Comparison of ENCODE assay signal across 9 mouse cellular contexts in the genomic region with DNA sequence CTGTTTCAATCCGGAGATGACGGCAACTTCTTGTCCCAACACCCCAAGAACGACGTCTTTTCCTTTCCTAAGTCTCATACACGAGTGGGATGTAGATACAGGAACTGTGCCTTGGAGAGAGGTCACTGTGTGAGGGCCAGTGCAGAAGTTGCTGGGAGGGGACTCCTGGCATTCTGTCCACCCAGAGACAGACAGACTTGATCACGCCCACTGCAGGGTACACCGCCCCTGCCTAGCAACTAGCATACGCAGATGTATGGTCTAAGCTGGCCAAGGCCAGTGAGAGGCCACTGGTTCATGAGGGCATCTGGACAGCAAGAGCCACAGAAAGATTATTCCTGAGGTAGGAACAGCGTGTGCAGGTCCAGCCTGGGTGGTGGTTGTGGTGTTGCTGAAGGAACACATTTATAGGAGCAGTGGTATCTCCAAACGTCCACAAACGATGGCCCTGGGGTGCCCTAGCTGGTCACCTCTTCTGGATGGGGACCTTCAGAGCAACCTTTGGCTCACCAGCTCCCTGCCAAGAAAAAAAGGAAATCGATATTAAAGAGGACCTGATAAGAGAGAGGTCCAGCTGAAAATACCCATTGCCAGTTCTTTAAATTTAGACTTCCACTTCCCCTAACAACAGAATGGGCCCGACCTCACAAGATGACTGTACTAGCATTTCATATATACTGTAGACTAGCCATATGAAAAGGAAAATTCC. TPM values are rescaled to one million over a fixed set of nuclear protein-coding genes. Genes with fewer than 3 reads are reported as not detected.
DNase-seq lines count a peak whose midpoint lies in the region; ATAC-seq lines count a peak whose summit lies in the region.
"Had no signal": no experiment of that assay in that cellular context is flagged by ENCODE, and none has a peak within 500 bp of the region (broad histone marks: within the 10 kb centered on the region; RNA-seq: fewer than 3 reads in every experiment).

No protein-coding gene starts in this region.

- H3K27ac ChIP-seq in heart, embryonic 10.5 days, result no peak overlapping the region
- no peak overlapping the region for H3K27ac ChIP-seq in heart, embryonic 14.5 days (replicated peaks in 1 of 2; ENCODE audit: control insufficient read depth in 1 of 2, insufficient read depth in 1 of 2, low read depth in 2 of 2, low read length in 2 of 2)
- no peak overlapping the region for H3K27ac ChIP-seq in limb, embryonic 12.5 days
- H3K27ac ChIP-seq in neural tube, embryonic 15.5 days (replicated peaks), result peak overlapping the region; percentile 50; the same call in 1 of the 2 replicates

- H3K4me1 ChIP-seq in heart, embryonic 10.5 days, result 0 out of 2 replicates have a peak, but pooled peaks cover 12% of the 10 kb centered on the region
- peaks cover 0 to 10% of the 10 kb centered on the region in 2 experiments; a peak in 2 of 4 replicates for H3K4me1 ChIP-seq in heart, embryonic 14.5 days (ENCODE audit: control insufficient read depth in 2 of 2, insufficient read depth in 2 of 2, low read length in 2 of 2)
- H3K4me1 ChIP-seq in limb, embryonic 12.5 days (replicated peaks), result peaks cover 4% of the 10 kb centered on the region; the same call in 1 of the 2 replicates
- peaks cover 10% of the 10 kb centered on the region for H3K4me1 ChIP-seq in neural tube, embryonic 15.5 days

- no peak for DNase-seq in heart, embryonic 10.5 days (ENCODE audit: low spot score)
- DNase-seq in heart, postnatal 10 days, result no peak
- peak; percentile 53 for DNase-seq in brain, adult 2 months (ENCODE audit: low read depth, low spot score)
- no peak for DNase-seq in gastrocnemius, adult 18-20 months (ENCODE audit: low spot score)
- DNase-seq in thymus, adult 18-20 months, result no peak

- H3K9me3 ChIP-seq in heart, embryonic 10.5 days, result no peaks in the 10 kb centered on the region
- 0 out of 2 replicates have a peak, but pooled peaks cover 4% of the 10 kb centered on the region for H3K9me3 ChIP-seq in heart, embryonic 14.5 days (ENCODE audit: control insufficient read depth, low read length)
- H3K9me3 ChIP-seq in limb, embryonic 12.5 days, result no peaks in the 10 kb centered on the region
- no peaks in the 10 kb centered on the region for H3K9me3 ChIP-seq in neural tube, embryonic 15.5 days (replicated peaks)

- no peaks in the 10 kb centered on the region for H3K36me3 ChIP-seq in heart, embryonic 10.5 days
- no peaks in the 10 kb centered on the region for H3K36me3 ChIP-seq in heart, embryonic 14.5 days (ENCODE audit: control insufficient read depth, insufficient read depth, low read length)
- no peaks in the 10 kb centered on the region for H3K36me3 ChIP-seq in limb, embryonic 12.5 days
- 0 out of 2 replicates have a peak, but pooled peaks cover 3% of the 10 kb centered on the region for H3K36me3 ChIP-seq in neural tube, embryonic 15.5 days

- H3K4me2 ChIP-seq in heart, embryonic 14.5 days (ENCODE audit: low read length), result peak overlapping the region; percentile 88
- peak overlapping the region; percentile 64 for H3K4me2 ChIP-seq in limb, embryonic 12.5 days
- H3K4me2 ChIP-seq in neural tube, embryonic 15.5 days, result peak overlapping the region; percentile 90

- peak overlapping the region; percentile 38 for H3K9ac ChIP-seq in heart, embryonic 14.5 days (ENCODE audit: low read length)
- H3K9ac ChIP-seq in limb, embryonic 12.5 days (replicated peaks), result peak overlapping the region; percentile 44; the same call in 1 of the 2 replicates
- H3K9ac ChIP-seq in neural tube, embryonic 15.5 days (replicated peaks), result peak overlapping the region; percentile 56

- H3K27me3 ChIP-seq in heart, embryonic 10.5 days (ENCODE audit: insufficient read depth, poor library complexity, severe bottlenecking), result peaks cover 80% of the 10 kb centered on the region
- H3K27me3 ChIP-seq in heart, embryonic 14.5 days (ENCODE audit: control insufficient read depth, insufficient read depth, low read length), result peaks cover 27% of the 10 kb centered on the region
- H3K27me3 ChIP-seq in limb, embryonic 12.5 days, result no peaks in the 10 kb centered on the region
- no peaks in the 10 kb centered on the region for H3K27me3 ChIP-seq in neural tube, embryonic 15.5 days (replicated peaks)

- WGBS in heart, embryonic 10.5 days, result 43% methylated on average over 13 of the region's 13 CpGs
- 48% methylated on average over 13 of the region's 13 CpGs for WGBS in heart, embryonic 14.5 days
- 47% methylated on average over 13 of the region's 13 CpGs for WGBS in limb, embryonic 12.5 days
- WGBS in neural tube, embryonic 15.5 days, result 40% methylated on average over 13 of the region's 13 CpGs

- ATAC-seq in heart, embryonic 14.5 days (ENCODE audit: insufficient number of reproducible peaks, insufficient read depth, low FRiP score, low read depth), result no peak
- peak; percentile 54; the same call in 1 of the 2 replicates for ATAC-seq in limb, embryonic 12.5 days (ENCODE audit: insufficient number of reproducible peaks, insufficient read depth, low FRiP score, low TSS enrichment, low read depth)
- ATAC-seq in neural tube, embryonic 15.5 days (ENCODE audit: low FRiP score), result peak; percentile 74

- peak overlapping the region; percentile 62 for H3K4me3 ChIP-seq in heart, embryonic 10.5 days
- H3K4me3 ChIP-seq in heart, embryonic 14.5 days (ENCODE audit: control insufficient read depth in 1 of 2, insufficient read depth in 1 of 2, low read depth in 1 of 2, low read length in 2 of 2), result peak overlapping the region; percentile 52 to 66
- peak overlapping the region; percentile 49 for H3K4me3 ChIP-seq in limb, embryonic 12.5 days (replicated peaks)
- H3K4me3 ChIP-seq in neural tube, embryonic 15.5 days (replicated peaks), result peak overlapping the region; percentile 56

- intact Hi-C loops in heart, postnatal 10 days (cut with DNase I), result no loop called here

RNA-seq across cellular contexts. Expression of a gene that starts 0.6 kb away (rescaled TPM):
- 0.33 TPM in 1 of 2 replicates, not detected in the other for polyA plus RNA-seq in heart, embryonic 10.5 days (2016; fragmentation: Nextera tagmentation; extraction: Ambion mirVana)
- not detected for total RNA-seq in heart, postnatal 10 days (2021)
- polyA plus RNA-seq in heart, embryonic 14.5 days (2014; fragmentation: Nextera tagmentation; extraction: Ambion mirVana), result 0.22 TPM in 1 of 2 replicates, not detected in the other
- polyA plus RNA-seq in limb, embryonic 12.5 days (2016; fragmentation: Nextera tagmentation; extraction: Ambion mirVana), result 0.31 and 0.51 TPM in 2 replicates
- polyA plus RNA-seq in neural tube, embryonic 15.5 days (2015; fragmentation: Nextera tagmentation; extraction: Ambion mirVana), result 0.82 and 1.2 TPM in 2 replicates
- total RNA-seq in gastrocnemius, adult 18-20 months (2021), result not detected
- total RNA-seq: heart, adult 18-20 months had no signal

RNA-seq across cellular contexts. Expression of a gene that starts 13.2 kb away (rescaled TPM):
- polyA plus RNA-seq in heart, embryonic 10.5 days (2016; fragmentation: Nextera tagmentation; extraction: Ambion mirVana), result 0.57 and 1.3 TPM in 2 replicates
- under 1 TPM; 0.30 to 0.86 TPM for total RNA-seq in heart, postnatal 10 days (2021)
- polyA plus RNA-seq in heart, embryonic 14.5 days (2014; fragmentation: Nextera tagmentation; extraction: Ambion mirVana), result 0.82 and 1.5 TPM in 2 replicates
- polyA plus RNA-seq in limb, embryonic 12.5 days (2016; fragmentation: Nextera tagmentation; extraction: Ambion mirVana), result 2.1 and 2.7 TPM in 2 replicates
- polyA plus RNA-seq in neural tube, embryonic 15.5 days (2015; fragmentation: Nextera tagmentation; extraction: Ambion mirVana), result 2.8 and 3.2 TPM in 2 replicates
- total RNA-seq in gastrocnemius, adult 18-20 months (2021), result under 1 TPM; 0.30 to 0.47 TPM

RNA-seq across cellular contexts. Expression of a gene that starts 35.6 kb away (rescaled TPM):
- polyA plus RNA-seq in heart, embryonic 10.5 days (2016; fragmentation: Nextera tagmentation; extraction: Ambion mirVana), result 0.14 TPM in 1 of 2 replicates, not detected in the other
- not detected for total RNA-seq in heart, postnatal 10 days (2021)
- polyA plus RNA-seq in heart, embryonic 14.5 days (2014; fragmentation: Nextera tagmentation; extraction: Ambion mirVana), result not detected in 2 replicates
- 0.23 and 0.34 TPM in 2 replicates for polyA plus RNA-seq in limb, embryonic 12.5 days (2016; fragmentation: Nextera tagmentation; extraction: Ambion mirVana)
- polyA plus RNA-seq in neural tube, embryonic 15.5 days (2015; fragmentation: Nextera tagmentation; extraction: Ambion mirVana), result 1.6 TPM in 1 of 2 replicates, not detected in the other
- not detected for total RNA-seq in gastrocnemius, adult 18-20 months (2021)
- total RNA-seq: heart, adult 18-20 months had no signal

RNA-seq across cellular contexts. Expression of a gene that starts 57.0 kb away (rescaled TPM):
- polyA plus RNA-seq in heart, embryonic 10.5 days (2016; fragmentation: Nextera tagmentation; extraction: Ambion mirVana), result 36.8 and 36.9 TPM in 2 replicates
- total RNA-seq in heart, postnatal 10 days (2021), result 10 to 100 TPM; 13.1 to 13.8 TPM
- polyA plus RNA-seq in heart, embryonic 14.5 days (2014; fragmentation: Nextera tagmentation; extraction: Ambion mirVana), result 33.7 and 34.6 TPM in 2 replicates
- polyA plus RNA-seq in limb, embryonic 12.5 days (2016; fragmentation: Nextera tagmentation; extraction: Ambion mirVana), result 41.4 and 43.0 TPM in 2 replicates
- polyA plus RNA-seq in neural tube, embryonic 15.5 days (2015; fragmentation: Nextera tagmentation; extraction: Ambion mirVana), result 53.0 and 57.2 TPM in 2 replicates
- total RNA-seq in gastrocnemius, adult 18-20 months (2021), result 1 to 10 TPM; 8.3 to 8.6 TPM

RNA-seq across cellular contexts. Expression of a gene that starts 57.3 kb away (rescaled TPM):
- polyA plus RNA-seq in heart, embryonic 10.5 days (2016; fragmentation: Nextera tagmentation; extraction: Ambion mirVana), result 50.8 and 55.4 TPM in 2 replicates
- total RNA-seq in heart, postnatal 10 days (2021), result 10 to 100 TPM; 36.5 to 37.1 TPM
- polyA plus RNA-seq in heart, embryonic 14.5 days (2014; fragmentation: Nextera tagmentation; extraction: Ambion mirVana), result 32.8 and 34.2 TPM in 2 replicates
- polyA plus RNA-seq in limb, embryonic 12.5 days (2016; fragmentation: Nextera tagmentation; extraction: Ambion mirVana), result 82.3 and 82.8 TPM in 2 replicates
- polyA plus RNA-seq in neural tube, embryonic 15.5 days (2015; fragmentation: Nextera tagmentation; extraction: Ambion mirVana), result 51.6 TPM in 2 replicates
- 10 to 100 TPM; 23.2 to 23.6 TPM for total RNA-seq in gastrocnemius, adult 18-20 months (2021)
